9 mouse cellular contexts compared by ENCODE assay signal in the genomic region with DNA sequence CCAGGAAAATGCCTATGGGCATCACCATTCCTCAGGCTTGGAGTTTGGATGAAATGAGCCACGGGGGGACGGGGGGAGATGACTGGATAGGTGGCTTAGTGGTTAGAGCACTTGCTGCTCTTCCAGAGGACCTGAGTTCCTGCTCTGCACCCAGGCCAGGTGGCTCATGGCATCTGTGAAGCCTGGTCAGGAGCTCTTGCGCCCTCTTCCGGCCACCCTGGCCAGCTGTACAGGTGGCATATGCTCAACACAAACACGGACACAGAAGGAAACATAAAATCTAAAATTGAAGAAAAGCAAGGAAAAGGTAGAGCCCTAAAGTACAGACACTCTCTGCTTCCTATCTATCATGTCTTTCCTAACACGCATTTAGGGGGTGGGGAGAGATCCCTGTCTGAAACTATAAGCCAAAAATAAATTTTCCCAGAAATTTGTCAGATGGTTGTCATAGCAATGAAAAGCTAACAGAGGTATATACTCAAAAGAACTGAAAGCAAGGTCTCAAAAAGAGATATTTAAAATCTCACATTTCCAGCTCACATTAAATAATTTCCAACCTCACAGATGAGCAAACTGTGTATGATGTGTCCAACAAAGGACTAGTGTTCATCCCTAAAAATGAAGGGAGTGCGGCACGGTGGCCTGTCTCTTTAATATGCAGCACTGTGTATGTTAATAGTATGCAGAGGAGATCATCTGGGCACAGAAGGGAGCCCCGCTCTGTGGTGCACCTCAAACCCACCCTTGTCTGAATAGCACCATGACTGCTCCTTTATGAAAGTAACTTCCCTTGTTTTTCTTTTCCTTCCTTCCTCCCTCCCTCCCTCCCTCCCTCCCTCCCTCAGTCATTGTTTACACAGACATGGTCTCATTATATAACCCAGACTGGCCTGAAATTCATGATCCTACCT.
DNase-seq lines count a peak whose midpoint lies in the region; ATAC-seq and TF ChIP-seq lines count a peak whose summit lies in the region.
"Had no signal": no experiment of that assay in that cellular context is flagged by ENCODE, and none has a peak within 500 bp of the region (broad histone marks: within the 10 kb centered on the region; RNA-seq: fewer than 3 reads in every experiment).

No protein-coding gene starts in this region.

- WGBS in embryonic facial prominence, embryonic 12.5 days: 82% methylated on average over 9 of the region's 9 CpGs
- 86% methylated on average over 9 of the region's 9 CpGs for WGBS in embryonic facial prominence, embryonic 10.5 days
- 73% methylated on average over 9 of the region's 9 CpGs for WGBS in lung, postnatal 0 days
- 73% methylated on average over 9 of the region's 9 CpGs for WGBS in stomach, embryonic 15.5 days

- no peaks in the 10 kb centered on the region for H3K36me3 ChIP-seq in embryonic facial prominence, embryonic 12.5 days
- no peaks in the 10 kb centered on the region for H3K36me3 ChIP-seq in embryonic facial prominence, embryonic 10.5 days (replicated peaks)
- H3K36me3 ChIP-seq in lung, postnatal 0 days (ENCODE audit: insufficient read depth, low read length): no peaks in the 10 kb centered on the region
- H3K36me3 ChIP-seq in stomach, embryonic 15.5 days: no peaks in the 10 kb centered on the region
- H3K36me3 ChIP-seq: embryonic facial prominence, embryonic 13.5 days had no signal

- no peak for TF ChIP-seq EP300 in lung, postnatal 0 days (IDR thresholded peaks at IDR 0.05)

- no peak overlapping the region for H3K4me3 ChIP-seq in embryonic facial prominence, embryonic 12.5 days
- no peak overlapping the region for H3K4me3 ChIP-seq in embryonic facial prominence, embryonic 10.5 days
- H3K4me3 ChIP-seq in lung, postnatal 0 days (ENCODE audit: low read depth, low read length): no peak overlapping the region
- no peak overlapping the region for H3K4me3 ChIP-seq in stomach, embryonic 15.5 days (replicated peaks)
- H3K4me3 ChIP-seq: embryonic facial prominence, embryonic 13.5 days had no signal

- DNase-seq in embryonic facial prominence, embryonic 10.5 days (ENCODE audit: low spot score): no peak
- no peak for DNase-seq in lung, postnatal 0 days (ENCODE audit: low spot score)
- no peak for DNase-seq in lung, postnatal 25 days (ENCODE audit: low spot score)
- DNase-seq in cerebellum, postnatal 14 days: peak; percentile 58 to 66
- DNase-seq in gastrocnemius, postnatal 4 days (ENCODE audit: low spot score in 2 of 2): no peak
- DNase-seq in lung, adult 18-20 months: no peak

- no peak overlapping the region for H3K4me2 ChIP-seq in embryonic facial prominence, embryonic 12.5 days (replicated peaks)
- H3K4me2 ChIP-seq in lung, postnatal 0 days (replicated peaks; ENCODE audit: low read depth, low read length): no peak overlapping the region
- no peak overlapping the region for H3K4me2 ChIP-seq in stomach, embryonic 15.5 days
- H3K4me2 ChIP-seq: embryonic facial prominence, embryonic 13.5 days had no signal

- H3K4me1 ChIP-seq in embryonic facial prominence, embryonic 12.5 days: peaks cover 9% of the 10 kb centered on the region
- peaks cover 16% of the 10 kb centered on the region for H3K4me1 ChIP-seq in embryonic facial prominence, embryonic 10.5 days
- H3K4me1 ChIP-seq in lung, postnatal 0 days (ENCODE audit: insufficient read depth, low read depth, low read length): peaks cover 8% of the 10 kb centered on the region; the same call in 1 of the 2 replicates
- H3K4me1 ChIP-seq in stomach, embryonic 15.5 days: peaks cover 8% of the 10 kb centered on the region

- no peaks in the 10 kb centered on the region for H3K9me3 ChIP-seq in embryonic facial prominence, embryonic 12.5 days
- no peaks in the 10 kb centered on the region for H3K9me3 ChIP-seq in embryonic facial prominence, embryonic 10.5 days
- no peaks in the 10 kb centered on the region for H3K9me3 ChIP-seq in lung, postnatal 0 days (ENCODE audit: low read length)
- H3K9me3 ChIP-seq in stomach, embryonic 15.5 days: no peaks in the 10 kb centered on the region
- H3K9me3 ChIP-seq: embryonic facial prominence, embryonic 13.5 days had no signal

- no peak overlapping the region for H3K9ac ChIP-seq in embryonic facial prominence, embryonic 12.5 days
- no peak overlapping the region for H3K9ac ChIP-seq in lung, postnatal 0 days (replicated peaks; ENCODE audit: low read depth)
- no peak overlapping the region for H3K9ac ChIP-seq in stomach, embryonic 15.5 days
- H3K9ac ChIP-seq: embryonic facial prominence, embryonic 13.5 days had no signal

- peak; percentile 69; the same call in 1 of the 2 replicates for ATAC-seq in embryonic facial prominence, embryonic 12.5 days (ENCODE audit: insufficient number of reproducible peaks, insufficient read depth, low FRiP score, low TSS enrichment)
- no peak for ATAC-seq in lung, postnatal 0 days
- ATAC-seq in stomach, embryonic 15.5 days (ENCODE audit: insufficient read depth, low FRiP score, low read depth): no peak

- peak; percentile 60 for TF ChIP-seq CTCF in lung, postnatal 0 days (IDR thresholded peaks at IDR 0.05)

- no peaks in the 10 kb centered on the region for H3K27me3 ChIP-seq in embryonic facial prominence, embryonic 12.5 days
- H3K27me3 ChIP-seq in embryonic facial prominence, embryonic 10.5 days (replicated peaks; ENCODE audit: low read depth, poor library complexity, severe bottlenecking): no peaks in the 10 kb centered on the region
- no peaks in the 10 kb centered on the region for H3K27me3 ChIP-seq in lung, postnatal 0 days (replicated peaks; ENCODE audit: insufficient read depth, low read length)
- no peaks in the 10 kb centered on the region for H3K27me3 ChIP-seq in stomach, embryonic 15.5 days (replicated peaks)
- H3K27me3 ChIP-seq: embryonic facial prominence, embryonic 13.5 days had no signal

- H3K27ac ChIP-seq in embryonic facial prominence, embryonic 12.5 days: no peak overlapping the region
- H3K27ac ChIP-seq in embryonic facial prominence, embryonic 10.5 days (replicated peaks): no peak overlapping the region
- H3K27ac ChIP-seq in lung, postnatal 0 days (ENCODE audit: low read length): no peak overlapping the region
- 0 out of 2 replicates have a peak overlapping the region, but pooled peaks have one; percentile 13 for H3K27ac ChIP-seq in stomach, embryonic 15.5 days
- H3K27ac ChIP-seq: embryonic facial prominence, embryonic 13.5 days had no signal

Comparison
In these comparisons a context has a peak if more than half of its experiments do, and no peak if none do; other contexts are left out.
1. DNase-seq: peak in cerebellum, postnatal 14 days (2 of 2); none in embryonic facial prominence, embryonic 10.5 days (single experiment), lung, postnatal 0 days (single experiment), lung, postnatal 25 days (single experiment), gastrocnemius, postnatal 4 days (0 of 2) and lung, adult 18-20 months (0 of 2).